Mouse (Mus musculus) stomach, embryonic 16.5 days (tissue): ENCODE measurements at regions not wholly inside any gene's neighbourhood (a gene's known extent, or its start where the extent isn't known, plus 50 kb on each side); places are given as distances from the start of the nearest gene placed in this dataset.

Source experiments
- ATAC-seq: fragments of 200-750 bp; cut with Nextera tagmentation; 2 replicates; pipeline ENCODE4 v1.8.0; 2017; ENCODE audit warnings: moderate number of reproducible peaks, moderate TSS enrichment; ENCODE audit not compliant: insufficient read depth, low FRiP score
- H3K27ac ChIP-seq: fragments of 300-500 bp; sonication (generic); 2 replicates; pipeline ENCODE4 v1.5.1; 2014; ENCODE audit warnings: low read length
- H3K27me3 ChIP-seq: fragments of 300-500 bp; sonication (generic); 2 replicates; pipeline ENCODE4 v1.6.1; 2014; ENCODE audit warnings: low read length, control low read depth, mixed read lengths; ENCODE audit not compliant: control insufficient read depth, insufficient read depth
- H3K36me3 ChIP-seq: fragments of 300-500 bp; sonication (generic); 2 replicates; pipeline ENCODE4 v1.6.1; 2014; ENCODE audit warnings: low read length; ENCODE audit not compliant: control insufficient read depth, insufficient read depth
- H3K4me1 ChIP-seq: fragments of 300-500 bp; sonication (generic); 2 replicates; pipeline ENCODE4 v1.6.1; 2014; ENCODE audit warnings: low read length, control low read depth, mixed read lengths; ENCODE audit not compliant: control insufficient read depth, insufficient read depth
- H3K4me2 ChIP-seq: fragments of 300-500 bp; sonication (generic); 2 replicates; pipeline ENCODE4 v1.6.1; 2014; ENCODE audit warnings: low read depth, low read length, mixed read lengths
- H3K4me3 ChIP-seq: fragments of 300-500 bp; sonication (generic); replicated peaks from 2 replicates; pipeline ENCODE4 v1.5.1; 2014; ENCODE audit warnings: mild to moderate bottlenecking, low read length
- H3K9ac ChIP-seq: fragments of 300-500 bp; sonication (generic); 2 replicates; pipeline ENCODE4 v1.6.1; 2014; ENCODE audit warnings: low read length
- H3K9me3 ChIP-seq: fragments of 300-500 bp; sonication (generic); replicated peaks from 2 replicates; pipeline ENCODE4 v1.6.1; 2016; ENCODE audit warnings: low read length, control low read depth; ENCODE audit not compliant: control insufficient read depth
- WGBS: fragments of 180-500 bp; shearing (Covaris S2); extraction: QIAGEN DNeasy Blood & Tissue Kit; methylation state at CpG from one replicate; pipeline ENCODE4 v1.1.7; 2014; 5-methylcytosine and 5-hydroxymethylcytosine counted together

DNA sequence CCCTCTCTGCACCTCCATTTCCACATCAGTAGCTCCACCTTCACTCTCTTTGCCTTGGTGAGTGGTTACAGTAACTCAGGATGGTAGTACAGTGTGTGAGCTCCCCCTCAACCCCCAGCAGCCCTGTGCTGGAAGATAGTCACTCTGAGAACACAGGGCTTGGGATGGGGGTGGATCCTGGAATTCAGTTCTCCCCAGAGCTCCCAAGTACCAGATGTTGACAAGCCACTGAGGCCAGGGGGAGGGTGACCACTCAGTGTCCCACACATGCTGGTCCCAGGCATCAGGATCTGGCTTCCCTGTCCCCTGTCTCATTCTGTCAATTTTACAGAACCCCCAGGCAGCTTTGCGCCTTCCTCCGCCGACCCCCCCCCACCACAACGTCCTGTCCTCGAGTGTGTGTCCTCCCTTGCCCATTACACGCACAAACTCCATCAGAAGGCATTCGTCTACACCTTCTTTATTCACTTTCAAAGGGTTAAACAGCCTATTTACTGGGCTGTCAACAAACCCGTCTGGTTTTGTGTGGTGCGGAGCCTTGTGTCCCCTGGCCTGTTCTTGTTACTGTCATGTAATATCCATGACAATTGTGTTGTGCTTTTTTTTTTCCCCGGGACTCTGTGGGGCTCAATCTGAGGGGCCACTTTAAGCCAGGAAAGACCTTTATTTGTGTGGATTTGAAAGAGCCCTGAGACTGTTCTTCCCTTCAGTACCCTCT is 194.6 kb upstream of the Irx3 start:
- H3K4me2 ChIP-seq: no peak overlapping the region
- H3K27me3 ChIP-seq: peaks cover 2% of the 10 kb centered on the region; the same call in 1 of the 2 replicates
- H3K4me3 ChIP-seq: no peak overlapping the region
- WGBS: 52% methylated on average over 10 of the region's 10 CpGs
- H3K9me3 ChIP-seq: no peaks in the 10 kb centered on the region; the same call in 1 of the 2 replicates
- no peak overlapping the region for H3K27ac ChIP-seq
- ATAC-seq: no peak
- H3K9ac ChIP-seq: no peak overlapping the region
- peaks cover 8% of the 10 kb centered on the region; the same call in 1 of the 2 replicates for H3K4me1 ChIP-seq
- no peaks in the 10 kb centered on the region for H3K36me3 ChIP-seq

DNA sequence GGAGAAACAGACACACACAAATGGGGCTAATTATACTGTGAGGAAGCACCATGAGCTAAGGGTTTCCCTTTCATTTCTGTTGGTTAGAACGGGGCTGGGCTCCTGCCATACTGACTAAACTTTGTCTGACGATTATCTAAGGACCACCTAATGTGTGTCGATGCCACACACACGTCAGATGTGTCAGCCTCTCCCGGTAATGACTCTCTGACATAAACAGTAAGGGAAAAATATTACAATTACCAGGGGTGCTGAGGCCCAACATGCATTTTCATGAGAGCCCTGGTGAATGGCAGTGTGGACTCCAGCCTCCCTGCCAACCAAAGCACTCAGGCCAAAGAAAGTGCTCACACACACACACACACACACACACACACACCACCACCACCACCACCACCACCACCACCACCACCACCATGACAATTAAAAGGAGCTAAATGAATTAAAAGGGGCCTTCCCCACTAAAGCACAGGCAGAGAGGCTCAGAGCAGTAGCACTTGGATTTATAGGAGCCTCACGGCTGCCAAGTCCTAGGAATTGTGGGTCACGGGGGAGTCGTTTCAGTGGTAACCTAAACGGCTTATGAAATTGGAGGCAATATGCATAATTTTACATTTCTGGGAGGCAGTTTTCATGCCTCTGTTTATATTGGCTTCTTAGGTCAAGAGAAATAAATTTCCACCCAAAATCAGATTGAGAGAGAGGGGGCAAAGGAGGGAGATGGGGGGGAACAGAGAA is 193.7 kb upstream of the Irx3 start:
- no peak overlapping the region for H3K4me3 ChIP-seq
- no peaks in the 10 kb centered on the region for H3K36me3 ChIP-seq
- 56% methylated on average over 9 of the region's 9 CpGs for WGBS
- H3K27ac ChIP-seq: no peak overlapping the region
- peaks cover 8% of the 10 kb centered on the region; the same call in 1 of the 2 replicates for H3K4me1 ChIP-seq
- H3K4me2 ChIP-seq: no peak overlapping the region
- no peak overlapping the region for H3K9ac ChIP-seq
- no peaks in the 10 kb centered on the region; the same call in 1 of the 2 replicates for H3K9me3 ChIP-seq
- no peak for ATAC-seq
- H3K27me3 ChIP-seq: peaks cover 2% of the 10 kb centered on the region; the same call in 1 of the 2 replicates

DNA sequence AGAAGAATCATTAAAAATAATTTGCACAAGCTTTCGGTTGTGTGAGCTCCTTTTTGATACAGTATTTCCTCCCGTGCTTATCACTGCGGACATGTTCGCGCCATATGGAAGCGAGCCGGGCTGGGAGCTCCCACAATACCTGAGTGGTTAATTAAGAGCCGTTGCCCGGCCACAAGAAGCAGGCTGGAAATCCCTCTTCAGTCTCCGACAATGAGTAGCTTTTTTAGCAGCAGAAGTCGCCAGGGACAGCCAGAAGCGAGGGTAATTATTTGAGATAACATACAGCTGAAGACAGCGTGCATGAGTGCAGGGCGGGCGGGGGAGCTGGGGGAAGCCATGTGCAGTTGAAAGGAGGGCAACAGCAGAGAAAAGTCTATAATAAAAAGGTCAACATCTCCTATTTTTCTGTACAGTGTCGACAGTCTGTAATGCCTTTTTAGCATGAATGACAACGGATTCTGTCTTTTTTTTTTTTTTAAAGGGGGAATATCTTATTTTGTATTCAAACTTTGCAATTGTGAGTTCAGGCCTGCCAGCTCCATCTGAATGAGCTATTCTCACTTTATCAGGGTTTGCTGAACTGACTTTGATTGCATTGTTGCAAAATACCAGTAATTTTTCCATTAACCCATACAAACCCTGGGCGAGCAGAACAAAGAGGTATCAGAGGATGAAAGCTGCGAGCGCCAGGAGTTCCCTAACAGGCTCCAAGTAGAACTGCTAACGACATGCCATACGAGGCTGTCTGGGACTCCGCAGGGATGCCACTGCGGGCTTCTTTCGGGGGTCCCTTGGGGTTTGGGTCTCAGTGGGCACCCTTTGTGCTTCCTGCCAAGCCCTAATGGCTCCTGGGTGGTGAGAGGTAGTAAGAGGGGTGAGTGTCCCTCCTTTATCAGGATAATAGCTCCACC is 189.9 kb upstream of the Irx3 start:
- H3K4me1 ChIP-seq: peaks cover 8% of the 10 kb centered on the region; the same call in 1 of the 2 replicates

DNA sequence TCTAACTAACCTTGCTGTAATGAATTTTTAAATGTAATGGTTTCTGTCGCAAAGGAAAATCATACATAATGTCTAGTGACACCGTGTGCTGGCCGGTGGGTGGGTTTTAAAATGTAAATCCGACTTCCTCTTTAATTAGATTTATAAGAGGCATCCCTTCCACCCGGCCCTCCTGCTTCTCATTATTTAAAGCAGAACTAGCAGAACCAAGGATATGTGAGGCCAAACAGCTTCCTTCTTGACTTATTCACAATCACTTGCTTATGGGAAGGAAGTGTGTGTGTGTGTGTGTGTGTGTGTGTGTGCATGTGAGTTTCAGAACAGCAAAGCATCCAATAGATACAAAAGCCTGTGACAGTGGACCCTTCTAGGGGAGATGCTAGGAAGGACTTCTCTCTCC is 189.1 kb upstream of the Irx3 start:
- peaks cover 5% of the 10 kb centered on the region; the same call in 1 of the 2 replicates for H3K9me3 ChIP-seq
- no peak overlapping the region for H3K27ac ChIP-seq
- no peak for ATAC-seq
- H3K4me3 ChIP-seq: no peak overlapping the region
- H3K4me2 ChIP-seq: no peak overlapping the region
- H3K27me3 ChIP-seq: peaks cover 2% of the 10 kb centered on the region; the same call in 1 of the 2 replicates
- WGBS: 42% methylated on average over 5 of the region's 5 CpGs
- H3K4me1 ChIP-seq: peaks cover 8% of the 10 kb centered on the region; the same call in 1 of the 2 replicates
- no peak overlapping the region for H3K9ac ChIP-seq
- H3K36me3 ChIP-seq: no peaks in the 10 kb centered on the region

More for the DNA sequence above, 189.9 kb upstream of the Irx3 start:
- Histone ChIP-seq H3K4me2 (peak overlapping the region; percentile 39), H3K4me3 (no peak overlapping the region), H3K36me3 (no peaks in the 10 kb centered on the region), H3K27me3 (peaks cover 2% of the 10 kb centered on the region; the same call in 1 of the 2 replicates), H3K9ac (no peak overlapping the region), H3K9me3 (peaks cover 3% of the 10 kb centered on the region; the same call in 1 of the 2 replicates), H3K27ac (no peak overlapping the region)
- 45% methylated on average over 25 of the region's 25 CpGs for WGBS
- ATAC-seq: no peak

DNA sequence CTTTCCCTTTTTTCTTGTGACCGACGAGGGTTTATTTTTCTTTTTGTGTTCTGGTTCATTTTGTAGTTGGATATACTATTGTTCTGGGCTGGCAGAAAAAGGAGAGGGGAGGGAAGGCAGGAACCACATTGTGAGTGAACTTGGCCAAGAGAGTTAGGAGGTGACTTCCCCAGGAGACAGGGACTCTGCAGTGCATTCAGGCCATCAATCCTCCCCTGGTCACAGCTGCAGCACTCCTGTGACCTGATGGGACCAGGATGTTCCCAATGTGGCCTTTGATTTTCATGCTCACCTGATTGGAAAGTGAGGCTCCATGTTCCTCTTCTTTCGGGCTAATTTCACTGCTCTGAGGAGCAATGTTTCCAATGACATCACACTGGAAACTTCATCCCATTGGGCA is 188.2 kb upstream of the Irx3 start:
- ATAC-seq: no peak
- Histone ChIP-seq H3K36me3 (no peaks in the 10 kb centered on the region), H3K27me3 (peaks cover 2% of the 10 kb centered on the region; the same call in 1 of the 2 replicates)

DNA sequence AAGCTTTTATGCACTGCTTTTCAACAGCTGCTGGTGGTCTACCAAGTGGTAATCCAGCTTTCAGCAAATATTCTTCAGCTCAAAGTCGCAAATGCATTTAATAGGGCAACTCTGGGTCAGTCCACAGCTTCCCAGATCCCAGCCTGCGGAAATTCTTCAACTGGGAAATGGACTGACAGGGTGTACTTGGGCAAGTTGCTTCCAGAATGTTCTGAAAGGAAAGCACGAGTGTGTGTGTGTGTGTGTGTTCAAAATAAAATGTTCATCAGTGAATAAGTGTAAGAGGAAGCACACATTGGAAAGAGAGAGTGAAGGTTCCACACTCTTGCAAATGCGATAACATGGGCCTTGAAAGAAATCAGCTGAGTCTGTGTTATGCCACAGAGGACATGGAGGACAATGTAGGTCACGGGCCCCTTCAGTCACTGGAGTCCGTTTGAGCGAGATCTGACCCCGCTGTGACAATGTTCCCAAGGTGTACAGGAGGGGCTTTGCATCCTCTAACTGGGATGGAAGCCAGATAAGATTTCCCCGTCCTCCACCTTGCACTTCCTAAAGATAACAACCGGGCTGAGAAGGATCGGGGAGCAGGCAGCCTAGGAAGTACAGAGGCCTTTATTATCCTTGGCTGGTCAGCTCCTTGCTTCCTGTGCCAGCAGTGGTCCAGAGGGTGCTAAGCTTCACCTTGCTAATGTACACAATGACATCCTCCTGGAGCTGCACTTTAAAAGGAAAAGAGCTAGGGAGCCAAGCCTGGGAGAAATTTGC is 187.2 kb upstream of the Irx3 start:
- peaks cover 5% of the 10 kb centered on the region; the same call in 1 of the 2 replicates for H3K9me3 ChIP-seq
- no peak overlapping the region for H3K27ac ChIP-seq
- H3K9ac ChIP-seq: no peak overlapping the region
- H3K4me2 ChIP-seq: no peak overlapping the region
- H3K4me3 ChIP-seq: no peak overlapping the region
- WGBS: 55% methylated on average over 11 of the region's 11 CpGs
- H3K4me1 ChIP-seq: peaks cover 4% of the 10 kb centered on the region; the same call in 1 of the 2 replicates
- peaks cover 2% of the 10 kb centered on the region; the same call in 1 of the 2 replicates for H3K27me3 ChIP-seq
- no peaks in the 10 kb centered on the region for H3K36me3 ChIP-seq
- ATAC-seq: peak; percentile 50; the same call in 1 of the 2 replicates

More for the DNA sequence above, 188.2 kb upstream of the Irx3 start:
- peaks cover 4% of the 10 kb centered on the region; the same call in 1 of the 2 replicates for H3K4me1 ChIP-seq
- no peak overlapping the region for H3K9ac ChIP-seq
- peaks cover 5% of the 10 kb centered on the region; the same call in 1 of the 2 replicates for H3K9me3 ChIP-seq
- WGBS: 78% methylated on average over 3 of the region's 3 CpGs
- H3K27ac ChIP-seq: no peak overlapping the region
- H3K4me2 ChIP-seq: no peak overlapping the region
- no peak overlapping the region for H3K4me3 ChIP-seq

DNA sequence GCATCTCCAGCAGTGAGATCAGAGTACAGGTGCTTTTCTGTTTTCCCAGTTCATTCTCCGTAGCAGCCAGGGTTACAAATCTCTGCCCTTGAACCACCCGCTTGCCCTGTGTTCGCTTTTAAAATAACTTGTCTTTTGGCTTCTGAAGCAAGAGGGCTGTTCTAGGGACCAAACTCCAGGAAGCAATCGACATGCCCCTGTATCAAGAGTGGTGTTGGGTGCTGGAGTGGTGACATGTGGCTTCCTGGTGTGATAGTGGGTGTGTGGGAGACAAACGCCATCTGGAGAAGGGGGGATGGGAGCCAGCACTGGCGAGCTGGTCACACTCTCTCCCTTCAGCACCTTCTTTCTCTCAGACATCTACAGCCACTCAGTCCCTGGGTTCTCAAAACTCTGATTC is 186.0 kb upstream of the Irx3 start:
- no peak overlapping the region for H3K27ac ChIP-seq
- H3K27me3 ChIP-seq: peaks cover 2% of the 10 kb centered on the region; the same call in 1 of the 2 replicates
- H3K9me3 ChIP-seq: peaks cover 5% of the 10 kb centered on the region; the same call in 1 of the 2 replicates
- H3K9ac ChIP-seq: no peak overlapping the region
- peaks cover 4% of the 10 kb centered on the region; the same call in 1 of the 2 replicates for H3K4me1 ChIP-seq
- H3K4me2 ChIP-seq: no peak overlapping the region
- no peak for ATAC-seq
- 50% methylated on average over 6 of the region's 6 CpGs for WGBS
- H3K4me3 ChIP-seq: no peak overlapping the region
- no peaks in the 10 kb centered on the region for H3K36me3 ChIP-seq

DNA sequence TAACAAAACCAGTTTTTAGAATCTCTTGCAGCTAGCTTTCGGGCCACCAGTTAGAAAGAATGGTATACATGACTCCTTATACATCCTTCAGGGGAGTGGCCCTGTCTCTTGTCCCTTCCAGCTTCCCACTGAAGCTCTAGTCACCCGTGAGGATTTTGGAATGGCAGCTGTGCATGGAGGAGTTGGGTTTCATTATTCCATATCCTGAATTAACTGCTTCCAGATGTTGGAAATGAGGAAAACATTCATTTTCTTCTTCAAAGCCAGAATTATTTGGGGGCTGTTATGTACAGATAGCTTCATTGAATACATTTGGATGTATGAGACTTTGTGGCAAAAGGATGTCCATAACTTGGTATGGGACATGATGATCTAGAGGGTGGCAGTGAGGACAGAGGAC is 181.3 kb upstream of the Irx3 start:
- Histone ChIP-seq H3K36me3 (no peaks in the 10 kb centered on the region), H3K9me3 (peaks cover 5% of the 10 kb centered on the region; the same call in 1 of the 2 replicates), H3K27me3 (no peaks in the 10 kb centered on the region), H3K4me1 (no peaks in the 10 kb centered on the region), H3K4me3 (no peak overlapping the region), H3K4me2 (no peak overlapping the region), H3K9ac (no peak overlapping the region), H3K27ac (no peak overlapping the region)
- no peak for ATAC-seq
- whole genome bisulfite sequencing: 74% methylated on average over 2 of the region's 2 CpGs
